Mouse (Mus musculus): ENCODE measurements around the gene Kif26b.

The Kif26b gene

DNA sequence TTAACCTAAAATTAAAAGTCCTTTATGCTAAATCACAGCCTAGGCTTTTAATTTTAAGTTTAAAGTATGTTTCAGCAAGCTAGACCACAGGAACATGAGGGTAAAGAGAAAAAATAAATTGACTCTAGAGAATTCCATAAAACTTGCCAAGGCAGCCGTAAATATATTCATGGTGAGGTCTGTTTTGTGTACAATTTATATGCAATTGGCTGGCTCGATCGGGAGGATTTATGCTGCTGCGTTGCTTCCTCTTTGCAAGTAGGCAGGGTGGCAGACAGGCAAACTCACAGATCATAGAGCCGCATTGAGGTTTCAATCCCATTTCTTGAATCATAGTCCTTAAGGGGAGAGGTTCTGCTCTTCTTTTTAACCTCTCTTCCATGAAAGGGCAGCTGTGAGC, 318.6 kb downstream of the Kif26b start:
- DNase-seq (ENCODE audit: low spot score), result no peak

DNA sequence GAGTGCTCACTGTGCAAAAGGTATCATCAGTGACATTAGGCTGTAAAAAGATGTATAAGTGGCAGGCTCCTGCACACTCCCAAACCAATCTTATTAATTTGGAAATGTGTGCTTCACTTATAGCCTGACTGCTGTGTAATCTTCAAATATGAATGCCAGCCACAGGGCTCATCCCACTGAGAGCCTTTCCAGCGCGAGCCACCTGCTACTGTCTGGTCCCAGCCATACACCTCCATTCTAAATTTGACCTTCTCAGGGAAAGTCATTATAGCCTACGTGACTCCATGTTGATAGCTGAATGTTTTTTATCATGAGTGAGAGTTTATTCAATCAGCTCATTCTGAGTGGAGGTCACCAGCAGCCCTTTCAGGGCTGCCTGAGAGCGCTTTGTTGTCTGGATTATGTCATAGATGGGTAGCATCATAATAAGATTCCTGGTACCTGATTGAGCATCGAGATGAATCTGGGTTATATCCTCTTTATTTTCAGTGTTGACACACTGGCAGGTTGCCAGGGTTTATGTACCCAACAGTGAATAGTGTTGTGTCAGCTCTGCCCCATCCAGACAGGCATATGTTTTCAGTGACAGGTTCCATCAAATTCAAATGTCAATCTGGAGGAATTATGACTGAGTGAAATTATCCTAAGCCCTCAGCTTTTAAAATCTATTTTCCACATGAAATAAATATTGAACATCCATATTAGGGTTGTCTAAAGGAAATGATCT, 319.6 kb downstream of the Kif26b start:
- DNase-seq (ENCODE audit: low spot score), result no peak

DNA sequence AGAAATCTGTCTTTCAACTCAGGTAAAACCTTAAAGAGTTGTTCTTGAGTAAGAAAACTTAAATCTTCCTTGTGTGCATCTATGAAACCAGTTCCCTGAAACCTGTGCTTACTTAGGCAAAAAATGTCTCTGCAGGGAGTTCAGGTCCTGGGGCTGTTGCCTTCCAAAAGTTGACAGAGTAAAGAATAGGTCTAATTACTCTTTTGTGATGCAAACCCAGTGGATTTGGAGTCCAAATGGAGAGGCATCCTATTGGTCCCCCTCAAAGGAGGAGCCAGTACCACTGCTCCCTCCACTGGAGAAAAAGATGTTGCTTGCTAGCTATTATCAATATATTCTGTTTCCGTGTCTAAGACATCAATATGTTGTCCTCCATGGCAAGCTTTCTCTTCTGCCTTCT, 321.6 kb downstream of the Kif26b start:
- DNase-seq (ENCODE audit: low spot score), result no peak

DNA sequence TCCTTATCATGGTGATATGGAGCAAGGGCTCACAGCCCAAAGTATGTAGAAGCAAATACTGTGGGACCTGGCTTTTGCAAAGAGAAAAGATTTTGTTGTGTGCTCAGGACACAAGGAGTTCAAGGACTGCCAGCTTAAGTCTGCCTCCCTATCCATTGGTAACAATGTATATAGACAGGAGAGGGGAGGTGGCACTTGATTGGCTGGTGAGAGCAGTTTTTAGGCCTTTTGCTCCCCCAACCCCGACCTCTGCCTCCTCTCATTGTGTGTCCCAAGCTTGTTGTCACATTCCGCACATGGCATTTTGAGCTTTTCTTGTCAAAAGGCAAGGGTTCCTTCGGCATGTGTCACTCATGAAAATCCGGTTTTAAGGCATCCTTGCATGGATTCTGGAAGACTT, 326.0 kb downstream of the Kif26b start:
- no peak for DNase-seq (ENCODE audit: low spot score)

DNA sequence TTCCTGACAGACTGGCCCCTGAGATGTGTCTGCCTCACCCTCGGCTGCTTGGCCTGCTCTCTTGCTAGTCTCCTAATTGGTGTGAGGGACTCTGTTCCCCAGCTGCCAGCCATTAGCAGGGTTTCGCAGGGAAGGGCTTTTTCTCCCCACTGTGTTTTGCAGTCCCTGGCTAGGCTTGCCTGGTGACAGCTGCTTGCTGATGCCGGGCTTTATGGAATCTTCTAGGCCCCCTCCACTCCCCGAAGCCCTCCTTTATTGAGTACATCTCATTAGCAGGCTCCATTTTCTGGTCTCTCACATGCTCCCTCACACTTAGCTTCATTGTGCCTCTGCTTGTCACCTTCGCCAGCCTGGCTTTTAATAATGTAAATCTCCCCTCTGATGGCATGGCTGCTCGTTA, 327.0 kb downstream of the Kif26b start:
- DNase-seq (ENCODE audit: low spot score), result no peak

DNA sequence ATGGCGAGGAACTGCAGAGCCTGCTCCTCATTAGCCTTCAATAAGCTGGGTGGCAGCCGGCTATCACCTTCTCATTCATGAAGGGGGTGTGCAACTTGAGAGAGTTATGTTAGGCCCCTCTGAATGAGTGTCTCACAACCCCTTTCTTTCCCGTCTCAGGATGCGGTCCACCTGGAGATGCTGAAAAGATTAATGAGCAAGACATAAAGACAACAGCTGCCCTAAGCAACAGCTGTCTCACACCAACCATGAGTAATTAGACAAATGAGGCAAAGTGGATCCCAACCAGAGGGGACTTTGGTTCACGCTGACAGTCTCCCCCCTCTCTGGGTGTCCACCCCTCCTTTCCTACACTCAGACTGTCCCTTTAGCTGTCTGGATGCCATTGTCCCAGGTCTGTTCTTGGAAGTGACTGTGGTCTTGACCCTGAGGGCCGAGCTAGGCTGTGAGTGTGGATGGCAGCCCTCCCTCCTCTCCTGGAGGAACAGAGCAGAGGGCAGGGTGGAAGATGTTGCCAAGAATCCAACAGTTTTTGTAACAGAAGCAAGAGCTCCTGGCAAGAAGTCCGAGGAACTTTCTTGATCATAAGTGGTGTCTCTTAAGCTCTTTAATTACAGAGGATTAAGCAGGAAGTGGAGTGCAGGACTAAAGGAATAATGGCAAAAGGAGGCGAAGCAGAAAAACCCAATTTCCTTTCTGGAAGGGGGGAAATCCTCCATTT, 331.9 kb downstream of the Kif26b start:
- DNase-seq (ENCODE audit: low spot score), result no peak

DNA sequence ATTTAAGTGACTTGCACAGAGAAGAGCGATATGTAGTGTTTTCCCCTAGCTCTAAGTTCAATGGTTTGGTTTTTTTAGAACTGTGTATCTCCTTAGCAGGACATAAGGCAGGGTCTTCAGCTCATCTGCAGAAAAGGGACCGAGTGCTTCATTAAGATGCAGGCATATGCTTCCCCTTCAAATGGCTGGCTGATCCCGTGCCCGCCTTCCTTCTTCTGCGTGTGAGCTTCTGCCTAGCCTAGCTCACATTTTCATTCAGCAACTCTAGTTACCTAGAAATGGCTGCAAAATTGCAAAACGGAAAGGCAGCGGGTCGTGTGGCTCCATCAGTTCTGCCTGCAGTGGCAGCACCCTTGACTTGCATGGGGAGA, 332.5 kb downstream of the Kif26b start:
- no peak for DNase-seq (ENCODE audit: low spot score)

DNA sequence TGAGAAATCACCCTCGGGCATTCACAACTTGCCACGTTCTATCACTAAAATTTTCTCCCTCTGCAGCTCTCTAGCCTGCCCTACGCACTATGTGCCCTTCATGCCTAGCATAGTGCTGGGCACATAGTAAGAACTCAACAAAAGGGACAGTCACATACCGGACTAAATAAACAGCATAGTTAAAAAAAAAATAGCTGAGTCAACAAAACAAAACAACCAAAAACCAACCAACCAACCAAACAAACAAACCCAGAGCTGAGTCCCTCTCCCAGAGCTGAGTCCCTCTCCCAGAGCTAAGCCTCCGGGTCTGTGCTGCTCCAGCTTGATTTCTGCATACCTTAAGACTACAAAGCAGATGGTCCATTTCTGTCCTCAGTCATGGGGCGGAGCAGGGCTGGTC, 334.8 kb downstream of the Kif26b start:
- no peak for DNase-seq (ENCODE audit: low spot score)

DNA sequence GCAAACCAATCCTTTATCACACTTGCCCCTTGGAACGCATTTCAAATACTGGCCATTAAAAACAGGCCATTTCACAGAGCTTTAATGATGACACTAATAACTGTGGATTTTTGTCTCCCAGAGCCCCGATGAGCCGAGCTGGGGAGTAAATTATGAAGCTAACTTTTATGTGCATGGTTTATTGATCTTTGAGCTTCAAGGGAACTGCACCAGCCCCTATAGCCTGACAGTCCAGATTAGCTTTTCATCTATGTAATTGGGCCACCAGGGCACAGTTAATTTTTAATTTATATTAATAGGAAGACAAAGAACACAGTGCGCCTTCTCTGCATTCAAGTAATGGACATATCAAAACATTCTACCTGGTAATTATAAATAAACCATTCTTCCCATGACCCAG, 335.4 kb downstream of the Kif26b start:
- no peak for DNase-seq (ENCODE audit: low spot score)

- DNase-seq (ENCODE audit: low spot score), result no peak
Observed at GRCm38 (mm10) chr1:178866757-178867156, 337.8 kb downstream of the Kif26b start.

DNA sequence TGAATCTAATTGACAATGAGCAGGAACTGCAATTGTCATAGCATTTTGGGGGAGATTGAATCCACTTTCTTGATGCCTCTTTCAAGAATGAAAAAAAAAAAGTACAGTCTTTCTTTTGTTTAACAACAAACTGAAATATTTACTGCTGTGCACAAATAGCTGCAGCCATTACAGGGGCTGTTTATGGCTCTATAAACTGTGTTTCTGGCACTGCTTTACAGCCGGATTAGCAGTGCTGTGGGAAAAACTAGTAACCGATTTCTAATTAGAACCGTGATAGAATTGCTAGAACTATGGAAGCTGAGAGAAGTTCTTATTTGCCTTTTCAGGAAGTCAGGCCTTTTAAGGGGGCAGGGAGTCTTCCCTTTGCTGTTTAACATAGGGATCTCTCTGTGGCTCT, 342.1 kb downstream of the Kif26b start:
- no peak for DNase-seq (ENCODE audit: low spot score)

DNA sequence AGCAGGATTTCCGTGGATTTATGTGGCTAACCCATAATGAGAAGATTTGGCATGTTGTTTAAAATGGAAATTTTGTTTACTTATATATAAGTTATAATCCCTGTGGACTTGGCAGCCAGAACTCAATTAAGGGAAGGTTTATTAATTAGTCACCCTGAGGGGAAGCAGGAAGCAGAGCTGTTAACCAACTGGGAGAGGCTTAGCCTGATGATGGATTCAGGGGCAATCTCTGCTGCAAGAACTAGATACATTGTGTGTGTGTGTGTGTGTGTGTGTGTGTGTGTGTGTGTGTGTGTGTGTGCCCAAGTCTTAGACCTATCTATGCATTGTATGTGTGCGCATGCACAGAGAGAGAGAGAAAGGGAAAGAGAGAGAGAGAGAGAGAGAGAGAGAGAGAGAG, 348.0 kb downstream of the Kif26b start:
- no peak for DNase-seq (ENCODE audit: low spot score)

GRCm38 (mm10) chr1:178878676-178879075, 349.8 kb downstream of the Kif26b start:
- DNase-seq (ENCODE audit: low spot score), result no peak

- no peak for DNase-seq (ENCODE audit: low spot score)
Observed at GRCm38 (mm10) chr1:178880905-178881304, 352.0 kb downstream of the Kif26b start.

DNA sequence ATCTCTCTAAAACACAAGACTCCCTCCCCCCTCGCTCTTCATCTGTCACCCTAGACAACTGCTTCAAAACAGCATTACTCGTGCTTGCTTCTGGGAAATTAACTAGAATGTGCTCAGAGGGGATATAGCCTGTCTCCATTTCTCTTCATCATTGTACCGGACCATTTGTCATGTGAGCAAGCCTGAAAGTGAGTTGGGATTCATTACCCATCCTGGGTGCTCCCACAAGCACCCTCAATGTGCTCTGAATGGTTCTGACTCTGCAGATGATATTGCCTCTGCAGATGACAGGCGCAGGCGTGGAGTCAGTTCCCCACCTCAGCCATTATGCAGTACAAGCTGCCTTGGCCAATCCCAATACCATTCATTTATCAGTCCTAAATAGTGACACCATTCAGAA, 357.7 kb downstream of the Kif26b start:
- DNase-seq (ENCODE audit: low spot score), result no peak

DNA sequence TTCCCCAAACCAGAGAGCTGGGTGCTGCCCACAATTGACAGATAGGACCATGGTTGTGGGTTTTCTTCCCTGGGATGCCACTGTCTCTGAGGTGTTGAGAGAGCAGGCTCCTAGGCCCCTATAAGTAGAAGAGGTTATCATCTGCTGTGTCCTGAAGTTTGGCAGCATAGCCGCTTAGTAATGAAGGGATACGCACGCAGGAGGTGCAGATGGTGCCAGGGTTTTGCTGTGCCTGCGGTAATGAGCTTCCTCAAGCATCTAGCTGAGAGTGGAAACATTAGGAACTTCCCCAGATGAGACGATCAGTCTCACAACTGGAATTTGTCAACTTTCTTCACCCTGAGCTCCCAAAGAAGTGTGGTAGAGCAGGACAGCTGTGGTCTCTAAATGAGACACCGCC, 363.5 kb downstream of the Kif26b start:
- DNase-seq (ENCODE audit: low spot score), result no peak

- no peak for DNase-seq (ENCODE audit: low spot score)
Observed at GRCm38 (mm10) chr1:178893229-178894080, 364.5 kb downstream of the Kif26b start.

DNA sequence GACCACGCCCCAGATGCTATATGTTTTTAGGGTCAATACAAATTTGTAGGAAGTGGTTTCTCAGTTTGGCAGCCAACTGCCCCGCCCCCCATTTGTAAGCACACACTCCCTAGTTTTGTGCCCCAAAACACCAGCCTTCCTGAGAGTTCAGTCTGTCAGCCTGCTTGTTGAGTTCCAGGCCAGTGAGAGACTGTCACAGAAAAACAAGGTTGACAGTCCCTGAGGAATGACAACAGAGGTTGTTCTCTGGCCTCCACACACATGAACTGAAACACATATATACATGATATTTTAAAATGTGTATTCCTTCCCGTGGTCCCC, 365.1 kb downstream of the Kif26b start:
- DNase-seq (ENCODE audit: low spot score), result no peak

GRCm38 (mm10) chr1:178895674-178896073, 366.7 kb downstream of the Kif26b start:
- DNase-seq (ENCODE audit: low spot score), result no peak

DNA sequence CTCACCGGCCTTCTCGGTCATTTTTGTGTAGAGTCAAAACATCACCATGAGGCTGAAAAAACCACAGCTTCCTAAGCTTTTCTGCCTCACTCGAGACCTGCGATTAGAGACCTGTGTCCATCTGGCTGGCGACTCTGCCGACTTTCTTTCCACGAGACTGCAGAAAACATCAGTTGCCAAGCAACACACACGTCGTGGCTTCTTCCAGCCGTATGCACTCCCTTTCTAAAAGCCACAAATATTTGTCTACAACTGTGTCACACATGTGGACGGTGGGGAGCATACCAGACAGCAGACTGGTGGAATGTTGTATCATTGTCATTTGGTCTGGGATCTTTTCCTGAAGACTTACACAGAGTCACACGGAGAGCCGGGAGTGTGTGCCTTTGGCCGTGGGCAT, 382.0 kb downstream of the Kif26b start:
- DNase-seq (ENCODE audit: low spot score), result no peak

DNA sequence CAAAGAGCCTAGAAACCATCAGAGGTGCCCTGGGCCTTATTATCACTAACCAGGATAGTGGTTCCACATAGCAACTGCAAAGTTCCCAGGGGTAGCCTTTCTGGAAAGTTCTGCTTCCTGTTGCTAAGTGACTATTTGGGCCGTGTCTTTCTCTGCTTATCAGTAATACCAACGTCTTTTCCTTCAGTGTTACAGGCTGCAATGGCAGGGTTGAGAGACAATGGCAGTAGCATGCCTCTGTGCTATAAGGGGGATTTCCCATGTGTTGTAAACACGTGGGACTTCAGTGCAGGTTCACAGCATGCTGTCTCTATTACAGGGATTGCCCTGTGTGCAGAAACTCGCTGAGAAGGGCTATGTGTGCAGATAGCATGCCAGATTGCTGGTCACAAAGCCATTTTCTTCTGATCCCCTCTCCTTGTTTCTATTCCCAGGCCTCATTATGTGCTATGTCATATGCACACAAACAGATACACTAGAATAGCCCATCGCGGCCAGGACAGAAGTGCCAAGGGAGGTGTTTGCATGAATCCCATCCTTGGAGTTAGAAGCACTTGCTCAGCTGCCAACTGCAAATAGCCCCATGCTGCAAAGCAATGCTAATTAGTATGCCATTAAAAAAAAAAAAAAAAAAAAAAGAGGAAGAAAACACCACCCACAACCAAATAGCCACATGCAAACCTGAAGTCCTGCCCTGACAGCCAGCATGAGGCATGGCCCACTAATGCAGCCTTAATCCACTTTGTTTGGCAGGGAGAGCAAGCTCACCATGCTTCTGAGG, 384.2 kb downstream of the Kif26b start:
- no peak for DNase-seq (ENCODE audit: low spot score)

GRCm38 (mm10) chr1:178915056-178915455, 386.1 kb downstream of the Kif26b start:
- no peak for DNase-seq (ENCODE audit: low spot score)
